Mouse (Mus musculus) heart, embryonic 11.5 days (tissue): ENCODE results near the gene Olfr1440. TPM values are rescaled to one million over a fixed set of nuclear protein-coding genes. Genes with fewer than 3 reads are reported as not detected.

Experiments used
- ATAC-seq: fragments of 200-750 bp; cut with Nextera tagmentation; replicated peaks from 2 replicates; pipeline ENCODE4 v1.8.0; 2017; ENCODE audit warnings: moderate library complexity; ENCODE audit not compliant: insufficient number of reproducible peaks, low FRiP score, low TSS enrichment
- H3K27ac ChIP-seq: fragments of 300-500 bp; sonication (generic); 2 replicates; pipeline ENCODE4 v1.5.1; 2014; ENCODE audit warnings: mild to moderate bottlenecking, low read depth, low read length
- H3K27me3 ChIP-seq: fragments of 300-500 bp; sonication (generic); 2 replicates; pipeline ENCODE4 v1.6.1; 2014; ENCODE audit warnings: mild to moderate bottlenecking, low read length, mixed read lengths; ENCODE audit not compliant: control insufficient read depth, insufficient read depth
- H3K36me3 ChIP-seq: fragments of 300-500 bp; sonication (generic); 2 replicates; pipeline ENCODE4 v1.6.1; 2014; ENCODE audit warnings: mild to moderate bottlenecking, low read length, moderate library complexity, mixed read lengths; ENCODE audit not compliant: control insufficient read depth, insufficient read depth
- H3K4me1 ChIP-seq: fragments of 300-500 bp; sonication (generic); 2 replicates; pipeline ENCODE4 v1.6.1; 2014; ENCODE audit warnings: low read length; ENCODE audit not compliant: control insufficient read depth, insufficient read depth
- H3K4me2 ChIP-seq: fragments of 300-500 bp; sonication (generic); 2 replicates; pipeline ENCODE4 v1.6.1; 2014; ENCODE audit warnings: mild to moderate bottlenecking, moderate library complexity
- H3K4me3 ChIP-seq: fragments of 300-500 bp; sonication (generic); 2 replicates; pipeline ENCODE4 v1.5.1; 2014; ENCODE audit warnings: low read depth, low read length
- H3K9ac ChIP-seq: fragments of 300-500 bp; sonication (generic); 2 replicates; pipeline ENCODE4 v1.6.1; 2014; ENCODE audit warnings: mild to moderate bottlenecking, low read depth, low read length, moderate library complexity
- H3K9me3 ChIP-seq: fragments of 300-500 bp; sonication (generic); replicated peaks from 2 replicates; pipeline ENCODE4 v1.6.1; 2016; ENCODE audit warnings: low read length; ENCODE audit not compliant: control insufficient read depth
- WGBS: fragments of 180-500 bp; shearing (Covaris S2); extraction: QIAGEN DNeasy Blood & Tissue Kit; methylation state at CpG from one replicate; pipeline ENCODE4 v1.1.7; 2014; ENCODE audit not compliant: insufficient replicate concordance; 5-methylcytosine and 5-hydroxymethylcytosine counted together
- polyA plus RNA-seq: library from polyadenylated mRNA; unstranded; fragments of >200 nt; fragmentation: Nextera tagmentation; extraction: Ambion mirVana; gene quantifications from 2 replicates; pipeline ENCODE4 v1.2.1, GENCODE M21; 2014

Olfr1440 gene
- polyA plus RNA-seq: not detected in 2 replicates

DNA sequence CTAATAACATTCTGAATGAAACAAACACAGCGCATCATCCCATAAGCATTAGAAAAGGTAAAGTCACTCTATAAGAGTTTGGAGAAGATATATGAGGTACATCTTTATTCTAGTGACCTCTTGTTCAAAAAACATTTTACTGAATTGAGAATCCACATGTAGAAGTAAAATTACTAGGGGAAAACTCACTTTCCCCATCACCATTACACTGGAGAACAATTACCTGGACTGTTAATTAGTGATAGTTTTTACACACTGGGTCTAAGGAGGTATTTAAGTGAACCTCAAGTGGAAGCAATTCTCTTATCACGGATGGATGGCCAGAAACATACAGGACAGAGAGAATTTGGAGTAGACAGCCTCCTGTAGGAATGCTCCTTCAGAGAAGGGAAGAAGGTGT, at the start of gene Olfr1440:
Gene Olfr1440, plus strand, starts transcription at position 301 of the 400 bp plus-strand sequence.
- no peaks in the 10 kb centered on the region for H3K9me3 ChIP-seq
- no peak within 1 kb of the TSS for H3K27ac ChIP-seq
- H3K4me1 ChIP-seq: no peaks in the 10 kb centered on the region
- no peaks in the 10 kb centered on the region for H3K27me3 ChIP-seq
- no peak within 1 kb of the TSS for H3K4me3 ChIP-seq
- no peak for ATAC-seq
- WGBS: 66% methylated on average over 2 of the region's 2 CpGs
- H3K9ac ChIP-seq: no peak within 1 kb of the TSS
- no peak within 1 kb of the TSS for H3K4me2 ChIP-seq
- no peaks in the 10 kb centered on the region for H3K36me3 ChIP-seq

GRCm38 (mm10) chr19:12373004-12373403, 14.1 kb upstream of the Olfr1440 start:
- Histone ChIP-seq H3K4me3 (no peak overlapping the region), H3K27me3 (no peaks in the 10 kb centered on the region), H3K9me3 (no peaks in the 10 kb centered on the region), H3K36me3 (no peaks in the 10 kb centered on the region), H3K27ac (no peak overlapping the region), H3K4me1 (no peaks in the 10 kb centered on the region), H3K9ac (no peak overlapping the region), H3K4me2 (no peak overlapping the region)
- WGBS: 63% methylated on average over 3 of the region's 3 CpGs
- no peak for ATAC-seq

DNA sequence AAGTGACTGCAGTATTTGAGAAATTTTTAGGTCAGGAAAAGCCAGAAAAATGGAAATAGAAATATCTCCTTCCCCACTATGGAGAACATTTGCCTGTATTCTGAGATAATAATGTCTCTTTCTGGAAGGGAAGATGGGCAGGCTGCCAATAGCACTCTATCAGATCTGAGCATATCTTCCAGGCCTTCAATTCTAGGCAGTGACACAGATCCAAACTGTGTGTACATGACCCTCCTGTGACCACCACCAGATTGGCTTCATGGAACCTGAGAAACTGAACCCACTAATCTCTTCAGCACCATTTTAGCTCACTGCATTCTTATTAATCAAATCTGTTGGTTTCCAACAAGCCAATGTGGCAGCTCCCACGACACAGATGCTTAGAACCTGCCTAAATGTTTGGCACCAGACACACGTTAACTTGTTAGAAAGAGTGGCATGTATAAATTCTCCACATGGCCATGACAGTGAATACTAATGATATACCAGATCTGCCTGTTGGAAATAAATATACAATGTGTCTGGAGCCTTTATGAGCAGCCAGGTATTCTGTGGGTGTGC, 12.5 kb upstream of the Olfr1440 start:
- Histone ChIP-seq H3K27me3 (no peaks in the 10 kb centered on the region), H3K4me2 (no peak overlapping the region), H3K4me3 (no peak overlapping the region), H3K9me3 (no peaks in the 10 kb centered on the region), H3K9ac (no peak overlapping the region), H3K27ac (no peak overlapping the region), H3K36me3 (no peaks in the 10 kb centered on the region), H3K4me1 (no peaks in the 10 kb centered on the region)
- WGBS: 63% methylated on average over 2 of the region's 2 CpGs
- no peak for ATAC-seq

GRCm38 (mm10) chr19:12413737-12414136, 26.7 kb downstream of the Olfr1440 start:
- Histone ChIP-seq H3K4me2 (no peak overlapping the region), H3K9ac (no peak overlapping the region), H3K9me3 (no peaks in the 10 kb centered on the region), H3K4me3 (no peak overlapping the region), H3K27me3 (no peaks in the 10 kb centered on the region), H3K36me3 (no peaks in the 10 kb centered on the region), H3K4me1 (no peaks in the 10 kb centered on the region), H3K27ac (no peak overlapping the region)
- ATAC-seq: no peak

DNA sequence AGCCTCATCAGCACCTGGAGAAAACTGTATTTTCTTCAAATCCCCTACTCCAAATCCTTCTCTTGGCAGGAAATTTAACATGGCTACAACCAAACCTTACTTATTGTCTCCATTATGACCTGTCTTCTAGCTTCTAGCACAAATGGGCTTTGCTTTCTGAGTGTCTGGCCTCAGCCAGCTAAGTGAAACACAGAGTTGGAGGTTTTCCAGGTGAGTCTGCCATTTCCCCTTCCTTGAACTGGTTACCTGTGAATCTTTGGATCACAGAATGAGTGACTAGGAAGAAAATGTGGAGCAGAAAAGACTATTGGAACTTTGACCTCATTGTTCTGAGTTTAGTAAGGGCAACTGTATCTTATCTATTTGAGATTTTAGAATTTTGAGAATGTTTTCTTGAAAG, 30.3 kb downstream of the Olfr1440 start, which contains the start of gene Olfr1441:
Gene Olfr1441, plus strand, starts transcription at position 73 of the 400 bp plus-strand sequence.
- H3K27ac ChIP-seq: no peak within 1 kb of the TSS
- no peaks in the 10 kb centered on the region for H3K27me3 ChIP-seq
- no peaks in the 10 kb centered on the region for H3K9me3 ChIP-seq
- no peaks in the 10 kb centered on the region for H3K36me3 ChIP-seq
- no peak within 1 kb of the TSS for H3K9ac ChIP-seq
- no peaks in the 10 kb centered on the region for H3K4me1 ChIP-seq
- no peak within 1 kb of the TSS for H3K4me3 ChIP-seq
- no peak within 1 kb of the TSS for H3K4me2 ChIP-seq
- no peak for ATAC-seq

DNA sequence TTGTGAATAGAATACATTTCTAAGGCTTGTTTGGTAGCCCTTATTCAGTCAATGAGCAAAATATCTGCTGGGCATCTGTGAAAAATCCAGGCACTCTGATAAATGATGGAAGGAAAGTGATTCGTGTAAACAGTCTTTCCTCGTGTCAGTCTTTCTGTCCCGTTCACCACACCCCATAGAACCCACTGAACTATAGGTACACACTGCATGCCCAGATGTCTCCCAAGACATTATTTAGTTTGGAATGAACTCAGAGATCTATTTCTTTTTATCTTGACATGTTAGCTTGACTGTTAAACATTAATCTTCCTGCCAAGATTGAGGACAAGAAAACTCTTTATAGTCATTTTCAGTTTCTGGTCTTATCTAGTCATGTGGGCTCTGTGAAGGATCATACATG, 31.2 kb downstream of the Olfr1440 start:
- H3K4me3 ChIP-seq: no peak overlapping the region
- no peaks in the 10 kb centered on the region for H3K4me1 ChIP-seq
- no peak overlapping the region for H3K9ac ChIP-seq
- 65% methylated on average over 3 of the region's 3 CpGs for WGBS
- no peaks in the 10 kb centered on the region for H3K36me3 ChIP-seq
- no peak overlapping the region for H3K27ac ChIP-seq
- no peaks in the 10 kb centered on the region for H3K27me3 ChIP-seq
- H3K4me2 ChIP-seq: no peak overlapping the region
- no peaks in the 10 kb centered on the region for H3K9me3 ChIP-seq
- ATAC-seq: no peak

- no peak overlapping the region for H3K4me3 ChIP-seq
- no peak for ATAC-seq
- H3K9me3 ChIP-seq: no peaks in the 10 kb centered on the region
- no peak overlapping the region for H3K9ac ChIP-seq
- H3K4me2 ChIP-seq: no peak overlapping the region
- H3K27me3 ChIP-seq: no peaks in the 10 kb centered on the region
- H3K27ac ChIP-seq: no peak overlapping the region
- WGBS: 73% methylated on average over 6 of the region's 6 CpGs
- H3K4me1 ChIP-seq: no peaks in the 10 kb centered on the region
- H3K36me3 ChIP-seq: no peaks in the 10 kb centered on the region
These were observed 33.5 kb downstream of the Olfr1440 start for GRCm38 (mm10) chr19:12420555-12420954.

- Histone ChIP-seq H3K9ac (no peak overlapping the region), H3K27ac (no peak overlapping the region), H3K4me3 (no peak overlapping the region), H3K36me3 (no peaks in the 10 kb centered on the region), H3K9me3 (no peaks in the 10 kb centered on the region), H3K4me2 (no peak overlapping the region), H3K27me3 (no peaks in the 10 kb centered on the region), H3K4me1 (no peaks in the 10 kb centered on the region)
- no peak for ATAC-seq
- 81% methylated on average over 1 of the region's 1 CpGs for WGBS
These were observed 34.6 kb downstream of the Olfr1440 start for GRCm38 (mm10) chr19:12421680-12422079.

GRCm38 (mm10) chr19:12427101-12427500, 40.0 kb downstream of the Olfr1440 start:
- Histone ChIP-seq H3K36me3 (no peaks in the 10 kb centered on the region), H3K27ac (no peak overlapping the region), H3K27me3 (no peaks in the 10 kb centered on the region), H3K4me3 (no peak overlapping the region), H3K4me1 (no peaks in the 10 kb centered on the region), H3K4me2 (no peak overlapping the region), H3K9me3 (no peaks in the 10 kb centered on the region), H3K9ac (no peak overlapping the region)
- ATAC-seq: no peak
- 84% methylated on average over 5 of the region's 5 CpGs for WGBS
